Mouse (Mus musculus): ENCODE data around the gene Igfbp6.

The Igfbp6 gene

DNA sequence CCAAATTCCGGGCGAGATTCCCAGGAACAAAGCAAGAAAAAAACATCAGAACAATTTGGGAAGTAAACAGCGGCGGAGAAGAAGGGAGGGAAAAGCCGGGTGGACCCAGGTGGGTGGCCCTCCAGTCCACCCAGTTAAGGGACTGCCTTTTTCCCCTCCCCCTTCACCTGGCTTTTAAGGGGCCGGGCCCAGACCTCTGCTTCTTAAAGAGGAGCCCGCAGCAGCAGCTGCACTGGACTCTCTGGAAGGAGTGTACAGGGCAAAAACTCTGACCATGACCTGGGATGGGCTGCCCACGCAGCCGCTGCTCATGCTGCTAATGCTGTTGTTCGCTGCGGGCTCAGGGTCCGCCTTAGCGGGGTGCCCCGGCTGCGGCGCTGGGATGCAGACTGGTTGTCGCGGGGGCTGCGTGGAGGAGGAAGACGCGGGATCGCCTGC lies at the start of gene Igfbp6:
TSS of gene Igfbp6 (plus strand) at position 89 of the 438 bp plus-strand sequence.
- no peak for DNase-seq

DNA sequence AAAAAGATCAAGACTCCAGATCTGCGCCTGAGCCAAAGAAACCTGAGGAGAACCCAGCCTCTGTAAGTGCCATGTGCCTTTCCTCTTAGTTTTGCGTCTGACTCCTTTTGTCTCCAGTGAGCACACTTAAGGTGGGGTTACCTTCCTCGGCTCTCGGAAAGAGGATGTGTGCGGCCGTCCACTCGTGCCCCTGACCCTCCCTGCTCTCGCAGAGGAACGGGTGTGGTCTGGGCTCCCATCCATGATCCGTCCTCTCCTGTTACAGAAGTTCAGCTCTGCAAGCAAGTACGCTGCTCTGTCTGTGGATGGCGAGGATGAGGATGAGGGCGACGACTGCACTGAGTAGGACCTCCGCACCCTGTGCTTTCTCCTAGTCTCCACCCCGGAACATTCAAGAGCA lies 49.2 kb upstream of the Igfbp6 start:
- DNase-seq, result no peak

DNA sequence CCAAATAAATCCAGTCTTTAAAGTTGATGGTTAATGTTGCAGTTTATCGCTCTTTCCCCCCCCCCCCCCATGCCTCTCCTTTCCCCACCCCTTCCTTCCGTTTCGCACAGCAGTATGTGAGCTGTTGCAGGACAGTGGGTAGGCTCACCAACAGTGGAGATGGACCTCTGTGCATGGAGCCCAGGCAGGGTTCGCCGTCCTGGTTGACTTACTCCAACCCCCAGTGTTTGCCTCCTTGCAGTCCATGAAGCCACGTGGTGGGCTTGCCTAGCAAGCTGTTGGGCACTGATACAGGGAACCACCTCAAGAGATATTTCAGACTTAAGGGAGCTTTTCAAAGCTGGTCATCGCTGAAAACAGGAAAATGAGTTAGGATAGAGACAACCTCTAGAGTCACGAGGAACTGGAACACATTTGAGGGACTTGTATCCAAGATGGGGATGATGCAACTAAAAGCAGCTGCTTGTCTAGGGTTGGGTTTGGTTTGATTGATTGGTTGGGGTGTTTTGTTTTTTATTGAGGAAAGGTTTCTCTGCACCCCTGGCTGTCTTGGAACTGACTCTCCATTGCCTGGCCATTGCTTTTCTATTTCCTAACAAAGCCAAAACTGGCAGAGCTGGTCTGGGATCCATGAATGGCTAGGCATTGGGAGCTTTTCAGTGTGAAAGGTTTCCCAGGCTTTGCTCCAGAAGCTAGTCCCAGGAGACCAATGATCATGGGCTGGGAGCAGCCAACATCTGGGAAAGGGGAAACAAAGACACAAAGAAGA lies 46.8 kb upstream of the Igfbp6 start:
- no peak for DNase-seq

DNA sequence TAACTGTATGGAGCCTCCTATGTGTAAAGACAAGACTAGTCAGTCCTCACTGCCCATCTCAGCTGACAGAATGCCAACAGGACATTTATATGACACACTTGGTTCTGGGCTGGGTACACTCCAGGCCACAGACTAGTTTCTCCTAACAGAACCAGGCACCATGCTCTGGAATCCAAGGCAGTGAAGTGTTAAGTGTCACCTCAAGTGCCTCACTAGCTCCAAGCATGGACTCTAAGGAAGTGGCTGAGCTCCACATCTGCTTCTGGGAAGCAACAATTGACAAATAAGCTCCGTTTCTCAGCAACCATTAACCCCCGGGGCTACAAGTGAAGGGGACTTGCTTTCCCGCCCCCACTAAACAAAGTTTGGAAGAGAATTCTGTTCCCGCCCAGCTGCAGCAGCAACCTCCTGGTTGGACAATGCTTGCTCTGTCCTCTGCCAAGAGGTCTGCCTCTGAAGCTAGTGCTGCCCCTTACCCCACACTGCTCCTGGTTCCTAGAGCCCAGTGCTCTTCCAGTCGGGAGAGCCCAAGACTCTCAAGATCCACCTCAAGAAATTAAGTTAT lies 46.1 kb upstream of the Igfbp6 start:
- no peak for DNase-seq

DNA sequence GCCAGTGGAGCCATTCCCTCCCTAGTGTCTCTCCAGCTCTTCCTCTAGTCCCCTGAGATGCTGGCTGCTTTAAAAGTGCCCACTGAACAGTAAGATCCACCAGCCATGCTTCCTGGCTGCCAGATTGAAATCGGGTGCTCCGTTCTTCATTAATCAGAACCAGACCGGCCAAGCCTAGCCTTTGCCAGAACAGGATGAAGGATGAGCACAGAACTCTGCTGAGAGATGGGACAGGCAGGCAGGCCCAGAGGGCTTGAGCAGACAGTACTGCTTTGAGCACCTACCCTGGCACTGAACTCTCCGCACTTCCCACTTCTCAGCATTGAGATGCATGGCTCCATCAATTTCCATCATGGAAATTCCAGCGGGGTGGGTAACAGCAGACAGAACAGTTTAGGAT lies 44.9 kb upstream of the Igfbp6 start:
- no peak for DNase-seq

DNA sequence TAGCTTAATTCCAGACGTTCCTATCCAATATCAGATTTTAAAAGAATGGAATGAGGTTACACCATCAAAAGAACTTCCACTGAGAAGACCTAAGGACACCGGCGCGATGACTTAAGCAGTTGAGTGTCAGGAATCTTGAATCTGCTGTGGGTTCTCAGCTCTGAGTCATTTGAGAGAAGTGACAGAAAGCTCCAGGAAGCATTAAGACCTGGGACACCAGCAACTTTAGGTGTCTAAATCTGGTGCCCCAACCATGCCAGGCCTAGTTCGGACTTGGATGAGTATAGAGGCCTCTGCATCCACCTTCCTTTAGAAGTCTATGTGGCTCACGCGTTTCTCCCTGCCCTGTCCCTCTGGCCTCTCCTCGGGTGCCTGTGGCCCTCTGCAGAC lies 44.4 kb upstream of the Igfbp6 start:
- no peak for DNase-seq

DNA sequence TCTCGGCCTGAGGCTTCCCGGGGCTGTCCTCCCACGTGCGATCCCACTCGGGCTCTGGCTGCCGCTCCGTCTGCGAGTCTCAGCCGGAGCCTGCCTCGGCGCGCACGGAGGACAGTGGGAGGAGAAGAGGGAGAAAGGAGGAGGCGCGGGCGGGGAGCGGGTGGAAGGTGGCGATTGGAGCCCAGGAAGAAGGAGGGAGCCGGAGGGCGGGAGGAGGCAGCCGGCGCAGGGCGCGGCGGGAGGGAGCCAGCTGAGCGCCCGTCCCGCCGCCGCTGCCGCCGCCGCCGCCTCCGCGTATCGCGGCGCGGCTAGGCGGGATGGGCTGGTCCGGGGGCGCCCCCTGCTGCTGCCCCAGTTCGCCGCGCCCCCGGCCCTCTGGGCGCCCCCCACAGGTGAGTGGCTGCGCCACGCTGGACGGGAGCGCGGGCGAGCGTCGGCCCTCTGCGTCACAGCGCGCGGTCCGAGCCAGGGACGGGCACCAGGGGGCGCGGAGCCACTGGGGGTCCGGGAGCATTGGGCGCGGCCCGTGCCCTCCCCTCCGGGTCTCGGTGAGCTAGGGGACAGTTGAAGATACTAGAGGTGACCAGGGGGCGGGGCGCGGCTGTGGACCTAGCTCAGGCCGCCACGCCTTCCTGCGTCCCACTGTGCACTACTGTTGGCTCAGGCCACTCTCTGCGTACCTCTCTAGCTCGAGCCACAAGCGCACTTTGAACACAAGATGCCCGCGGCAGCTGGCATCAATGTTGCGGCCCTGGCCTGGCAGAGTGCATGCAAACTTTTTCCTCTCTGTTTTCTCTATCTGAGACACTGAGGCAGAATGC lies 43.8 kb upstream of the Igfbp6 start, which contains the start of gene Tns2:
TSS of gene Tns2 (plus strand) at position 253 of the 821 bp plus-strand sequence.
- peak; percentile 67 for DNase-seq

DNA sequence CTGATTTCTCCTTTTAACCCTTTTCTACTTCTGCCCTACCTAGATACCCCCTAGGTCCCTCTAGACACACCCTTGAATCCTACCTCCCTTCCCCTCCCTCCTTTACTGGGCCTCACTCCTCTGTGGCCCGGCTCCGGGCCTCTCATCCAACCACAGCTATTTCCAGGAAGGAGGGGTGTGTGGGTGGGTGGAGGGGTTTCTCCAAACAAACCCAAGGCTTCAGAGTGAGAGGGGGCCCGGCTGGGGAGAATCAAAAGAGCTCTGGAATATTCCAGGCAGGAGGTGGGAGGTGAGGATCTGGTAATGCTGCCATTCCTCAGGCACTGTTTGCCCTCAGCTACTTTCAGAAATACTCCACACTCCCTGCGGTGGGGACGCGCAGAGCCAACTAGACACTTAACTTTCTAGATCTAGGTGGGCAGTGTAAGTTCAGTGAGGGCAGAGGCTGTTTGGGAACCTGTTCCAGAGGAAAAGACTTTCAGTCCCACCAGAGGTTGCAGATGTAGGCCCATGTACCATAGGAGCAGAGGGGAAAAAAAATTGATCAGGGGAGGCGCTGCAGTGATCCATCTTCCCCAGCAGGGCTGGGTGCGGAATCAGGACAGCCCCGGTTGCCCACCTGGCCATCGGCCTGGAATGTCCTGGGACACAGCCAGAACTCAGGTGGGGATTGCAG lies 43.0 kb upstream of the Igfbp6 start:
- no peak for DNase-seq

DNA sequence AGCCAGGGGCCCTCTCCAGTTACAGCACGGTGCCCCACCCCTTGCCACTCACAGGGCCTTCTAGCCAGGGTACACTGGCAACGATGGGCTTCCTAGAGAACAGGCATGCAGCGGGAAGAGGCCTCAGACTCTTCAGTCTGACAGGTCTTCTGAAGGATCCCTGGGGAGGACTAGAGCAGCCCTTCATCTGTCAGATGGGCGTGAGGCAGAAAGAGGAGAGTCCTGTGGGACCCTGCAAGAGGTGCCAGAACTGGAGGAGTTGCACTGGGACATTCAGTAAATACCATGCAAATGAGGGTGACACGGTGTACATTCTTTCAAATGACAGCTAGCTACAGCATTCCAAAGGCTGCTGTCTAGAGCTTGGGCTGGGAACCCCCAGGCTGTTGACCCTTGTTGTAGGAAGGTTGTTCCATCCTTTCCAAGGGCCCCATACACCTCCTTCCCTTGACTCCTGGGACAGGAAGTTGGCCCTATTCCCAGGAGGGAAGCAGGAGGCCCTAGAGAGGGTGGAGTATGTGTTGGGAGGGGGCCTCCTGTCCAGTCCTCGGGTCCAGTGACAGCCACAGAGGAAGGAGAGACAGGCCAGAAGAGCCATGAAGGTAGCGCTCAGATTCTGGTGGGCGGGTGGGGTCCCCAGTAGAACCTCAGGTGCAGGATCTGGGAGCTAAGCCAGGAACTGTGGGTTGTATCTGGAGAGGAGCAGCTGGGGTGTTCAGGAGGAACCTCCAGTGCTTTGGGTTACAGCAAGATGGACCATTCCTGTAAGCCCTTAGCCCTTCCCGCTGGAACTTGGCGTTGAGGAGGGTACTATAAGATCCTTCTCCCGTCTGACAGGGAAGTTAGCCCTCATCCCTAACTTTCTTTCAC lies 42.3 kb upstream of the Igfbp6 start:
- DNase-seq, result no peak

DNA sequence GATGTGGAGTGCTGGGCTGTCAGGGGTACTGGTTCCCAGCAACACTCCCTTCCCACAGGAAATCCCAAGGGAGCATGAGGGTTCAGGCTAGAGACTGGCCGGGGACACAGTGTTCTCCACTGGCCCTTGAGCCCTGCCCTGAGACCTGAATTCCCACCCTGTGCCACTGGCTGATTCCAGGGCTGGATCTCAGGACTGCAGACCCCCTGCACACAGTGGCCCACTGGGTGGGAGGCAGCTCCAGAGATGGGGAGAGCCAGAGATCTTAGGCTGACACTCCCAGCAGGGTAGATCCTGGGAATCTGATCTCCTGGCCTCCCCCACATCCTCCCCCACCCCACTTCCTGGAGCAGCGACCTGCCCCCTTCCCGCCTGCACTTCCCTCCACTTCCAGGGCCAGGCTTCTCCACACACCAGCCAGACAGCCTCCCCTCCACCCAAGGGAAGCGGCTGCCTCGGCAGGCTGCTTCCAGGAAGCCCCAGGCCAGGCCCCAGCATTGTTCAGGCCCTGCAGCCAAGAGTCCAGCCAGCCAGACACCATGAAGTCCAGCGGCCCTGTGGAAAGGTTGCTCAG lies 41.5 kb upstream of the Igfbp6 start:
- no peak for DNase-seq

DNA sequence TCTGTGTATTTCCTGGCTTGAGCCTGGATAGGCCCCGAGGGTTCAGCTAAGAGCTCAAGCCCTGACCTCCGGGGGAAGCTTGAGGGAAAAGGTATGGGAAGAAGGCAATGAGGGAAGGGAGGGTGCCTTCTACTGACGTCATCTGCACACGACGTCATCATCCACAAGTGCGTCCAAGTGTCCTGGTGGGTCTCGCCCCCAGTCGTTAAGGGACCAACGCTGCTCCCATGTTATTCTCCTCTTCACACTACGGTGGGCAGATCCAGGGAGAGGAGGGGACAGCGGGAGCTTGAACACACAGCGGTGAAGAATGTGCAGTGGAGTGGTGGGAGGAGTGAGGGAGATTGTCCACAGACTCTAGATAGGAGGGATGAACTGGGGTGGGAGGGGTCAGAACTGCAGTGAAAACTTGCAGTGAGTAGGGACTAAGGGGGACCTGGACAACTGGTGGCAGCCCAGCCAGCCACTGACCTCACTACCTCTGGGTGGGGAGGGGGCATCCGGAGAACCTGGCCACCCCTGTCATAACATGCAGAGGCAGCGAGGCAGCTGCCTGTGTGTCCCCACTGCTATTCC lies 40.7 kb upstream of the Igfbp6 start:
- DNase-seq, result no peak

DNA sequence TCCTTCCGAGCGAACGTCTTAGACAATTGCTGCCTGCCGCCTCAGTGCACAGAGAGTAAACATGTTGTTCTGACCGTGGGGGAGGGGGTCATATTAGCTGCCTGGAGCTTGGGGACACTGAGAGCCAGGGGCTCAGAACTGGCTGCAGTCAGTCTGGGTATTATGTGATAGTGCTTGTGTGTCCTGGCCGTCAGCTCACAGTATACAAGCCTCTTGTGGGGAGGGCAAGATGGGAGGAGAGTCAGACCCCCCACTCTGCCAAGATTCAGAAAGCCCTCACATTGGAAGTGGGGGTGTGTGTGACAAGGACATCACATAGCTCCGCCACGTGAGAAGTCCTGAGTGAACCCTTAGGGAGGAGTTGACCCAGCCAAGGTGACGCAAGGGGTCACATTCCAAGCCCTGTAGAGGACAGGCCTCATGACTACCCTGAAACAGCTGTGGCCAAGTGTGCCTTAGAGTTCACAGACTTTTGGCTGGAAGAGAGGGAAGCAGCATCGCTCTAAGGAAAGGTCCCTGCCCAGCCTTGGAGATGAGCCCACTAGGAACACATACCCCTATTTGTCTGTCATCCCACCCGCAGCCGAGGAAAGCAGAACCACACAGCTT lies 40.1 kb upstream of the Igfbp6 start:
- no peak for DNase-seq

DNA sequence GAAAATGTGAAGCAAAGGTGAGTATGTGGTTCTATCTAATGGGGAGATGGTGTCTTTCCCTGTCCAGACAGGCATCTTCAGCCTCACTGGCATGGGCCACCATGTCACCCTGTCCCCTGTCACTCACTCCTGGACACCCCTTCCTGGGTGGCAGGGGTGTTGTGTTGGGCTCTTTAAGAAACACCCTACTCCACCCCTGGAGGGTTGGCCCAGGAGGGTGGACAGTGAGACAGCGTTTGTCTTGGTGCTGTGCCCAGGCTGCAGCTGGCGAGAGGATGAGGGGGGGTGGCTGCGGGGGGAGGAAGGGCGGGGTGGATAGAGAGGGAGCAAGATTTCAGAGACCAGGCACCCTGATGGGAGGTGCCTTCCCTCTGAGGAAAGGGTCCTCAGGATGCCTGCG lies 38.8 kb upstream of the Igfbp6 start:
- DNase-seq, result no peak

DNA sequence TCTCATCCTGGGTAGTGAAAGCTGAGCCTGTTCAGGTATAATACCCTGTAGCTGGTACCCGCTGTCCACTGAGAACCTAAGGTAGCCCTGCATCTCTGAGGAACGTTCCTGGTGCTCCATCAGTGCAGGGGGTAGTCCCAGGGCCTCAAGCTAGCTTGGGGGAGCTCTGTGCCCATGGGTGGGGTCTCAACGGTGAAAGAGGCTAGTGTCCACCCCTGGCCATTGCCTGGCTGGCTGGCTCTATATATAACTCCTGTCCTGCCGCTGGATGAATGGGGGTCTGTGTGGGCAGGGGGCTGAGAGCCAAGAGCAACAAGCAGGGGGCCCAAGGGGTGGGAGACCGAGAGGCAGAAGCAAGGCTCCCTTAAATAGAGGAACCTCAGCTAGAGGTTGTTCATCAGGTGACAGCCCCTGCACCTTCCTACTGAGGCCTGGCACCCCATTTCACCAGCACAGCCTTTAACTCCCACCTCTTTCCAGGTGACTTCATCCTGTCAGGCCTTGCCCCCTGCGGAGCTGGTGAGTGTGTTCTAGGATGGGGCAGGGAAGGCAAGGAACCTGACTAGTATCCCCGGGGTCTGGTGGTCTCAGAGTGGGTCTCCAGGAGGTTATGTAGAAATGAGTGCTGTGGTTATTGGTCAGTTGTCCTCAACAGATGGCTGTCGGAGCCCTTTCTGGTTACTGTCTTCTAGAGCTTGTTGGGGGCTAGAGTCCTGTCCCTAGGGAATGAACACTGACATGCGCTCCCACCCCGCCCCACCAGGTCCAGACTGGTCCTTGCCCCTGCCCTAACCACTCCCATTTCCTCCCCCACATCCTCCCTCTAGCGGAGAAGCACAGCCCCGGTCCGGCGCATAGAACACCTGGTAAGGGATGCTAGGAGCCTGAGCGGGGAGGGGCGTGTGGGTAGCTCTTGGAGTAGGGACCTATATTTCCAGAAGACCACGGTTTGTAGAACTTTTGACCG lies 38.1 kb upstream of the Igfbp6 start:
- no peak for DNase-seq

DNA sequence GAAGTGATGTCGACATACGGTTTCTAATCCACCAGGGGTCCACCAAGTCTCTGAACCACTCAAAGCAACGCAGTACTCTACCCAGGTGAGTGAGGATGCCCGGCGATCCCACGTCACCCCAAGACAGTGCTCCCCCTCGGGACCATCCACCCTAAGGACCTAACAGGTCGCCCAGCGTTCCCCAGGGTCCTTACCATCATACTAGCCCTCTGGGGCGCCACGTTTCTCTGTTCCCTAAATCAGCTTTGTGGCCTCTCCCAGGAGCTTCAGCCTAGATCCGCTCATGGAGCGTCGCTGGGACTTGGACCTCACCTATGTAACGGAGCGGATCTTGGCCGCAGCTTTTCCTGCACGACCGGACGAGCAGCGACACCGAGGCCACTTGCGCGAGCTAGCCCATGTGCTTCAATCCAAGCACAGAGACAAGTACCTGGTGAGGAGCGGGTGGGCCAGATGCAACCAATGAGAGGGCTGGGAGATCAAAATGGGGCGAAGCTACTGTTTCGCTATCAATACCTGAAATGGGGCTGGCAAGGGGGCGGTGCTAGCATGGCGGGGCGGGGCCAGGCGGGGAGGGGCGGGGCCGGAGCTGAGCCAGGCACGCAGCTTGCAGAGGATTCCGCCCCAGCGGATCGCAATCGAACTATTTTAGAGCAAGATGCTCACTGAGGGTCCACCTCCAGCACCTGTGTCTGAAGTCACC lies 37.3 kb upstream of the Igfbp6 start:
- no peak for DNase-seq

DNA sequence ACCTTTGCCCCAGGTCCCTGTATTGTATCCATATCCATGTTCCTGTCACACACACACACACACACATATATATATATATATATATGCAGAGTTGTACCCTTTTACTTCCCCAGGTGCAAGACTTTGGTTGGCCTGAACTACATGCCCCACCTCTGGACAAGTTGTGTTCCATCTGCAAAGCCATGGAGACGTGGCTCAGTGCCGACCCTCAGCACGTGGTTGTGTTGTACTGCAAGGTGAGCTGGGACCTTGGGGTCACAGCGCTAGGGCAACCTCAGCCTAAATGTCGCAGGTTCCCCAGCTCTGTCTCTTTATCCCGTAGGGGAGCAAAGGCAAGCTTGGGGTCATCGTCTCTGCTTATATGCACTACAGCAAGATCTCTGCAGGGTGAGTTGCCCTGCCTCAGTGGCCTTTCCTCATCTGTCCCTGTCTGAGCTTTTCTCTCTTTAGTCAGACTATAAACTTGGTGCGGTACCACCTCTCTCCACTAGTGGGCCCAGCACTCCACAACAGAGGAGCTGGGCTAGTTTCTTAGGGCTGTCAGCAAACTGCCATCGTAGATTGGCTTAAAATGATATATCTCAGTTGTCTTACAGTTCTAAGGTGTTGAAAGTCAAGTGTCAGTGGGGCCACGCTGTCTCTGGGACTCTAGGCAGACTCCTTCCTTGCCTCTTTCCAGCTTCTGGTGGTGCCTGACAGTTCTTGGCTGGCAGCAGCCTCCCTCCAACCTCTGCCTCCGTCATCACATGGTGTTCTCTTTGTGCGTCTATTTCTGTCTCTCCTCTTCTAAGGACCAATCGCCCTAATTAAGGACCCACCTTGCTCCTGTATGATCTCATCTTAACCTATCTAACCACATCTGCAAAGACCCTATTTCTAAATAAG lies 36.2 kb upstream of the Igfbp6 start:
- peak; percentile 81 for DNase-seq

DNA sequence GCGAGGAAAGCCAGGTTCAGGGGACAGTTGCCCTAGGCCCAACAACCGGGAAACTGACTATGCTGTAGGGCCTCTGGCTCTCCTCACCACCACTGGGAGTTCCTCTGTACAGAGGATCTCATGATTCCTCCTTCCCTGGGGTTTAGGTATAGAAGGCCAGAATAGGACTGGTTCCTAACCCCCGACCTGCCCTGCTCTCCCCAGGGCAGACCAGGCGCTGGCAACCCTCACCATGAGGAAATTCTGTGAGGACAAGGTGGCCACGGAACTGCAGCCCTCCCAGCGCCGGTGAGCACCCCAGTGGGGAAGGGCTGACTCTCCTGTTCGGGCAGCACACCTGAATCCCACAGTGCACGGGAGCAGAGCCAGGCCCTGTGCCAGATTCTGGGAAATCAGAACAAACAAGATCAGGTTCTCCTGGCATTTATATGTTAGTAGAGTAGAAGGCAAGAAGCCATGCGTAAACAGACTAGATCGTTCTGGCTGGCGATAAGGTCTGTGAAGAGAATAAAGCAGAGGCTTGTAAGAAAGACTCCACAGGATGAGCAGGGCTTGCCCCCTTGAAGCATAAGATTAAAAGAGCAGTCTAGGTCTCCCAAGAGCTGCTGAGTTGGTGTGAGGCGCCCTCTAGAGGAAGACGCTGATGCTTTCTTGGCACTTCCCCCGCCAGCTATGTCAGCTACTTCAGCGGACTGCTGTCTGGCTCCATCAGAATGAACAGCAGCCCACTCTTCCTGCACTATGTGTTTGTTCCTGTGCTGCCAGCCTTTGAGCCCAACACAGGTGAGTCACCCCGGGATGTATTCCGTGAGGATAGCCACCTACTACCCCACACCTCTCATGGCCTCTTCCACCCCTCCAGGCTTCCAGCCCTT lies 35.3 kb upstream of the Igfbp6 start:
- DNase-seq, result peak; percentile 74

Data from right cerebral cortex, postnatal 4 days (tissue).